Mouse (Mus musculus) heart, postnatal 0 days (tissue): ENCODE results near the gene Pwwp2b.

ENCODE experiments used
- CTCF ChIP-seq: IDR thresholded peaks from 2 replicates; pipeline ENCODE4 v1.5.1; 2016; ENCODE audit warnings: antibody characterized with exemption, control low read depth, low read depth
- EP300 ChIP-seq: IDR thresholded peaks from 2 replicates; pipeline ENCODE4 v1.6.1; 2016; ENCODE audit warnings: antibody characterized with exemption, low read depth

DNA sequence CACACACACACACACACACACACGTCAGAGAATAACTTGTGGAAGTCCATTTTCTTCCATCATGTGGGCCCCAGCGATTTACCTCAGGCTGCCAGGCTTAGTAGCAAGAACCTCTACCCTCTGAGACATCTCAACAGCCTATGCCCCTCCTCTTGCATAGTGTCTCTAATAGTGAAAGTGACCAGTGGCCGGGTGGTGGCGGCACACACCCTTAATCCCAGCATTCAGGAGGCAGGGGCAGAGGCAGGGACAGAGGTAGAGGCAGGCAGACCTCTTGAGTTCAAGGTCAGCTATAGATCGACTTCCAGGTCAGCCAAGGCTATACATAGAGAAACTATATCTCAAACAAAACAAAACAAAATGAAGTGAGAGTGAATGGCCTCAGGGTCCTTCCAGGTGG lies 56.0 kb downstream of the Pwwp2b start:
- TF ChIP-seq CTCF (peak; percentile 65), EP300 (no peak)
